Mouse (Mus musculus): ENCODE data around the gene Gng3. TPM values are rescaled to one million over a fixed set of nuclear protein-coding genes. Genes with fewer than 3 reads are reported as not detected.
"Not testable (repeated sequence)": the region's sequence is repeated elsewhere in the genome, so short reads cannot be mapped to it uniquely, and the experiment has no call there.

Gene Gng3
- polyA plus RNA-seq, 1 experiment from 2014 or later: 520 TPM

DNA sequence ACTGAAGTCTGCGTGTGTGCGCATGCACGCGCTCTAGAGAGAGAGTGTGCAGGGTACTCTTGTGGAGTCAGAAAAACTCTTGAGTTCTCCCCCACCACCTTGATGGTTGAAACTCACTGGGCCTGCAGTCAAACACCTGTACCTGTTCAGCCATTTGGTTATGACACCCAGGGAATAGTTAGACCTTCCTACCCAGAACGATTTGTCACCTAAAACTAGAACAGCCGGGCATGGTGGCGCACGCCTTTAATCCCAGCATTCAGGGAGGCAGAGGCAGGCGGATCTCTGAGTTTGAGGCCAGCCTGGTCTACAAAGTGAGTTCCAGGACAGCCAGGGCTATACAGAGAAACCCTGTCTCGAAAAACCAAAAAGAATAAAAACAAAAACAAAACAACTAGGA lies 2.7 kb downstream of the Gng3 start:
- peak overlapping the region; percentile 96; the same call in 1 of the 2 replicates for H3K27ac ChIP-seq
- H3K4me1 ChIP-seq (replicated peaks; ENCODE audit: control insufficient read depth, insufficient read depth, low read length): peaks cover 13% of the 10 kb centered on the region
- ATAC-seq (ENCODE audit: low FRiP score); H3K9ac ChIP-seq; DNase-seq (ENCODE audit: low spot score); H3K9me3 ChIP-seq (ENCODE audit: control insufficient read depth, low read length); H3K27me3 ChIP-seq (ENCODE audit: control insufficient read depth, insufficient read depth, low read length): not testable (repeated sequence)
- H3K4me2 ChIP-seq (replicated peaks): peak overlapping the region; percentile 66; the same call in 1 of the 2 replicates
- 99% methylated on average over 10 of the region's 10 CpGs for WGBS
- peak overlapping the region; percentile 77; the same call in 1 of the 2 replicates for H3K4me3 ChIP-seq (replicated peaks; ENCODE audit: low read length)
- H3K36me3 ChIP-seq (replicated peaks; ENCODE audit: control insufficient read depth, insufficient read depth): peaks cover 45% of the 10 kb centered on the region

GRCm38 (mm10) chr19:8832971-8833370 lies 6.0 kb downstream of the Gng3 start:
- 94% methylated on average over 4 of the region's 4 CpGs for WGBS
- ATAC-seq (ENCODE audit: low FRiP score): no peak

DNA sequence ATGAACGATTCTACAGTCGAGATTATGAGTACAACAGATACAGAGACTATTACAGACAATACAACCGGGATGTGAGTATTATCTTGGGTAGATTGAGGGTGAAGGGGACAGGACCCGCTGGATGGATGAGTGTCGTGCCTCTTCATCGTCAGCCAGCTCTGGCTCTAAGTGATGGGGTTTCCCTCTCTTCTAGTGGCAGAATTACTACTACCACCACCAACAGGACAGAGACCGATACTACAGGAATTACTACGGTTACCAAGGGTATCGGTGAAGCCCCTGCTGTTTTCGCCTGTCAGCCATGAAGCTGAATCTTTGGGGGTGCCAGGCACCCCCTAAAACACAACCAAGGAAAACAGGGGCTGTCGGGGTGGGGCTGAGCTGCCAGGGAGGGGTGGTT lies 7.7 kb downstream of the Gng3 start:
- Histone ChIP-seq H3K4me2 (replicated peaks) (no peak overlapping the region), H3K9me3 (ENCODE audit: control insufficient read depth, low read length) (no peaks in the 10 kb centered on the region), H3K27me3 (ENCODE audit: control insufficient read depth, insufficient read depth, low read length) (no peaks in the 10 kb centered on the region), H3K4me3 (replicated peaks; ENCODE audit: low read length) (no peak overlapping the region), H3K4me1 (replicated peaks; ENCODE audit: control insufficient read depth, insufficient read depth, low read length) (no peaks in the 10 kb centered on the region), H3K36me3 (replicated peaks; ENCODE audit: control insufficient read depth, insufficient read depth) (peaks cover 96% of the 10 kb centered on the region), H3K9ac (no peak overlapping the region), H3K27ac (no peak overlapping the region)
- WGBS: 77% methylated on average over 11 of the region's 11 CpGs
- ATAC-seq (ENCODE audit: low FRiP score) (no peak), DNase-seq (ENCODE audit: low spot score) (no peak)

More at GRCm38 (mm10) chr19:8832971-8833370, 6.0 kb downstream of the Gng3 start:
- no peak overlapping the region for H3K27ac ChIP-seq
- peaks cover 79% of the 10 kb centered on the region for H3K36me3 ChIP-seq (replicated peaks; ENCODE audit: control insufficient read depth, insufficient read depth)
- H3K4me2 ChIP-seq (replicated peaks): no peak overlapping the region
- no peak overlapping the region for H3K9ac ChIP-seq
- no peak overlapping the region for H3K4me3 ChIP-seq (replicated peaks; ENCODE audit: low read length)
- DNase-seq (ENCODE audit: low spot score): no peak
- no peaks in the 10 kb centered on the region for H3K4me1 ChIP-seq (replicated peaks; ENCODE audit: control insufficient read depth, insufficient read depth, low read length)
- no peaks in the 10 kb centered on the region for H3K9me3 ChIP-seq (ENCODE audit: control insufficient read depth, low read length)
- no peaks in the 10 kb centered on the region for H3K27me3 ChIP-seq (ENCODE audit: control insufficient read depth, insufficient read depth, low read length)

GRCm38 (mm10) chr19:8830664-8831063 lies 8.3 kb downstream of the Gng3 start:
- H3K27ac ChIP-seq: no peak overlapping the region
- WGBS: 92% methylated on average over 8 of the region's 8 CpGs
- H3K9me3 ChIP-seq (ENCODE audit: control insufficient read depth, low read length): no peaks in the 10 kb centered on the region
- no peaks in the 10 kb centered on the region for H3K27me3 ChIP-seq (ENCODE audit: control insufficient read depth, insufficient read depth, low read length)
- no peak overlapping the region for H3K4me2 ChIP-seq (replicated peaks)
- no peak overlapping the region for H3K9ac ChIP-seq
- H3K4me3 ChIP-seq (replicated peaks; ENCODE audit: low read length): no peak overlapping the region
- H3K4me1 ChIP-seq (replicated peaks; ENCODE audit: control insufficient read depth, insufficient read depth, low read length): no peaks in the 10 kb centered on the region
- no peak for ATAC-seq (ENCODE audit: low FRiP score)
- H3K36me3 ChIP-seq (replicated peaks; ENCODE audit: control insufficient read depth, insufficient read depth): peaks cover 99% of the 10 kb centered on the region
- DNase-seq (ENCODE audit: low spot score): no peak

- no peaks in the 10 kb centered on the region for H3K27me3 ChIP-seq (ENCODE audit: control insufficient read depth, insufficient read depth, low read length)
- DNase-seq (ENCODE audit: low spot score) (no peak), ATAC-seq (ENCODE audit: low FRiP score) (no peak)
- no peaks in the 10 kb centered on the region for H3K4me1 ChIP-seq (replicated peaks; ENCODE audit: control insufficient read depth, insufficient read depth, low read length)
- H3K4me3 ChIP-seq (replicated peaks; ENCODE audit: low read length): 0 out of 2 replicates have a peak within 1 kb of the TSS, but pooled peaks have one; percentile 2
- H3K9ac ChIP-seq: no peak within 1 kb of the TSS
- no peak within 1 kb of the TSS for H3K27ac ChIP-seq
- H3K36me3 ChIP-seq (replicated peaks; ENCODE audit: control insufficient read depth, insufficient read depth): peaks cover 100% of the 10 kb centered on the region
- no peaks in the 10 kb centered on the region for H3K9me3 ChIP-seq (ENCODE audit: control insufficient read depth, low read length)
- WGBS: 92% methylated on average over 8 of the region's 8 CpGs
- H3K4me2 ChIP-seq (replicated peaks): no peak within 1 kb of the TSS
Measured at GRCm38 (mm10) chr19:8829660-8830059, 9.3 kb downstream of the Gng3 start, which contains the start of gene AC129217.1. Gene AC129217.1 (plus strand): TSS chr19:8829773.

DNA sequence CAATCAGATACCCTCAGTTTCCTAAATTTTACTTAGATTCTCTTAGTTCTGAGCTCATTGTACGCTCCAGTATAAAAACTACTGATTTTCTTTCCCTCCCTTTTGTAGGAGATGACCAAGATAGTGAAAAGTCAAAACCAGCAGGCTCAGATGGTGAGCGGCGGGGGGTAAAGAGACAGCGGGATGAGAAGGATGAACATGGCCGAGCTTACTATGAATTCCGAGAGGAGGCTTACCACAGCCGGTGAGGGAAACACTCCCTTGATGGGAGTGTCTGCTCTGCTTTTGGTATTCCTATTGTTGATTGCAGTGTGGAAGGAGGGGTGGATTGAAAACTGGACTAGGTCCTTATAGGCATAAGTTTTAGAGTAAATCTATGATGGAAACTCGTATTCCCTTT lies 16.3 kb downstream of the Gng3 start:
- Histone ChIP-seq H3K4me3 (replicated peaks; ENCODE audit: low read length) (peak overlapping the region; percentile 90), H3K36me3 (replicated peaks; ENCODE audit: control insufficient read depth, insufficient read depth) (peaks cover 51% of the 10 kb centered on the region), H3K4me2 (replicated peaks) (peak overlapping the region; percentile 76), H3K9ac (peak overlapping the region; percentile 90), H3K27me3 (ENCODE audit: control insufficient read depth, insufficient read depth, low read length) (no peaks in the 10 kb centered on the region), H3K9me3 (ENCODE audit: control insufficient read depth, low read length) (no peaks in the 10 kb centered on the region), H3K4me1 (replicated peaks; ENCODE audit: control insufficient read depth, insufficient read depth, low read length) (peaks cover 34% of the 10 kb centered on the region), H3K27ac (no peak overlapping the region)
- DNase-seq (ENCODE audit: low spot score) (no peak), ATAC-seq (ENCODE audit: low FRiP score) (no peak)
- WGBS: 65% methylated on average over 8 of the region's 8 CpGs

GRCm38 (mm10) chr19:8821146-8821545 lies 17.8 kb downstream of the Gng3 start:
- Histone ChIP-seq H3K4me1 (replicated peaks; ENCODE audit: control insufficient read depth, insufficient read depth, low read length) (peaks cover 47% of the 10 kb centered on the region), H3K9me3 (ENCODE audit: control insufficient read depth, low read length) (no peaks in the 10 kb centered on the region), H3K9ac (peak overlapping the region; percentile 90), H3K27me3 (ENCODE audit: control insufficient read depth, insufficient read depth, low read length) (no peaks in the 10 kb centered on the region), H3K4me3 (replicated peaks; ENCODE audit: low read length) (peak overlapping the region; percentile 90), H3K27ac (no peak overlapping the region; the same call in 1 of the 2 replicates), H3K4me2 (replicated peaks) (peak overlapping the region; percentile 76), H3K36me3 (replicated peaks; ENCODE audit: control insufficient read depth, insufficient read depth) (peaks cover 36% of the 10 kb centered on the region)
- WGBS: 4% methylated on average over 7 of the region's 7 CpGs
- no peak for ATAC-seq (ENCODE audit: low FRiP score)
- no peak for DNase-seq (ENCODE audit: low spot score)

- H3K27ac ChIP-seq: peak overlapping the region; percentile 96
- no peak for DNase-seq (ENCODE audit: low spot score)
- H3K4me3 ChIP-seq (replicated peaks; ENCODE audit: low read length): peak overlapping the region; percentile 90
- peak overlapping the region; percentile 90 for H3K9ac ChIP-seq
- peaks cover 31% of the 10 kb centered on the region for H3K36me3 ChIP-seq (replicated peaks; ENCODE audit: control insufficient read depth, insufficient read depth)
- H3K27me3 ChIP-seq (ENCODE audit: control insufficient read depth, insufficient read depth, low read length): no peaks in the 10 kb centered on the region
- H3K4me1 ChIP-seq (replicated peaks; ENCODE audit: control insufficient read depth, insufficient read depth, low read length): peaks cover 47% of the 10 kb centered on the region
- peak overlapping the region; percentile 76 for H3K4me2 ChIP-seq (replicated peaks)
- peak; percentile 28 for ATAC-seq (ENCODE audit: low FRiP score)
- under 1% methylated on average over 48 of the region's 48 CpGs for WGBS
- H3K9me3 ChIP-seq (ENCODE audit: control insufficient read depth, low read length): no peaks in the 10 kb centered on the region
Measured at GRCm38 (mm10) chr19:8820424-8820956, 18.5 kb downstream of the Gng3 start.

- H3K36me3 ChIP-seq (replicated peaks; ENCODE audit: control insufficient read depth, insufficient read depth): peaks cover 31% of the 10 kb centered on the region
- H3K27me3 ChIP-seq (ENCODE audit: control insufficient read depth, insufficient read depth, low read length): no peaks in the 10 kb centered on the region
- peak within 1 kb of the TSS; percentile 90 for H3K9ac ChIP-seq
- DNase-seq (ENCODE audit: low spot score) (peak; percentile 97), ATAC-seq (ENCODE audit: low FRiP score) (peak; percentile 96)
- under 1% methylated on average over 81 of the region's 83 CpGs for WGBS
- H3K4me1 ChIP-seq (replicated peaks; ENCODE audit: control insufficient read depth, insufficient read depth, low read length): peaks cover 47% of the 10 kb centered on the region
- no peaks in the 10 kb centered on the region for H3K9me3 ChIP-seq (ENCODE audit: control insufficient read depth, low read length)
- H3K27ac ChIP-seq: peak within 1 kb of the TSS; percentile 96
- peak within 1 kb of the TSS; percentile 90 for H3K4me3 ChIP-seq (replicated peaks; ENCODE audit: low read length)
- peak within 1 kb of the TSS; percentile 76 for H3K4me2 ChIP-seq (replicated peaks)
Measured at GRCm38 (mm10) chr19:8819596-8820423, 19.2 kb downstream of the Gng3 start, which contains the start of gene Hnrnpul2. Gene Hnrnpul2 (plus strand): TSS chr19:8820010.

Measured in hindbrain, embryonic 14.5 days (tissue).